Mouse (Mus musculus): Measurements from ENCODE around the gene Gm9747.
A peak's percentile ranks its signal among the peaks of the same experiment; 100 is the strongest.

Gm9747 gene

DNA sequence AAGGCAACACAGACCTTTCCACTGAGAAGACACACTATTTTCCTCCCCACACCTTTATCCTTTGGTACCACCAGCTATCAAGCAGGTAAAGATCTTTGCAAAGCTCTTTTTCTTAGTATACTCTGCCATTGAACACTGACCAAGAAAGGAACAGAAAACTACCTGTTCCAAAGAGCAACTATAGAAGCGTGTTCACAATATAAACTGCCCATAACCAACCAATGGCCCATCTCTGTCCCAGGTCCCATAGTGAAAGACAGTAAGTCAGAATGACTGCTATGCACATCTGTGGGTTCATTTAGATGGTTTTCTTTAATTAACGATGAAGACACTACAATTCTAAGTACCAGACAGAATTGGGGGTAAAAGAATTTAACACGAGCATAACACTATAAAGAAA is at the start of gene Gm9747:
TSS of gene Gm9747 (plus strand) at position 301 of the 400 bp plus-strand sequence.
- no peak for DNase-seq (ENCODE audit: low spot score)

- DNase-seq (ENCODE audit: low spot score) = no peak
These were observed 48.9 kb upstream of the Gm9747 start for GRCm38 (mm10) chr1:82183913-82184442.

DNA sequence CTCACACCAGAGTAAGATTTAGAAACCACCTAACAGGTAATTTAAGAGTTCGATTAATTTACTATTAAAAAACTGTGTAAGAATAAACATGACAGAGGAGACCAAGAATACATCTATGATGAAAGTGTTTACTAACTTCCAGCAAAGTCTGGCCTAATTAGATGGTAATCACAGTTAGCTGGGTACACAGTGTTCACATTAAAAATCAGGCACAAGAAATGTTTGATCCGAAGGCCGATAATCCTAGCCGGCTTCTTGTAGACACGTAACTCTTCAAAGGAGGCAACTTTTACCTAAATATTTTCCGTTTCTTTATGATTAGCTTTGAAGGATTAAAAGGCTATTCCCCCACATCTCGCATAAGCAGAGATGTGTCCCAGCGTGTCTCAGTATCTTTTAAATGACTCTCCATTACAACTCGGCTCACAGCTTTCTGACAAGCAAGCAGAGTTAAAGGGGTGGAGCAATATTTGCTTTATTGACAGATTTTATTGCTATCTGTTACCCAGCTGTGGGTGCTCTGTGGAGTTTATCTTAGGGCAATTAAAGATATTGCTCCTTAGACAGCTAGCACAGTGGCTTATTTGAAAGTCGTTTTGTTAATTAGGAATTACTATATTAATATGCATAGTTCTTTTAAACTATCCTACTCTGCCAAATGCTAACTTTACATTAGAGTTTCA is 44.2 kb upstream of the Gm9747 start:
- no peak for DNase-seq (ENCODE audit: low spot score)

GRCm38 (mm10) chr1:82189516-82189915 is 43.4 kb upstream of the Gm9747 start:
- peak; percentile 55 for DNase-seq (ENCODE audit: low spot score)

DNA sequence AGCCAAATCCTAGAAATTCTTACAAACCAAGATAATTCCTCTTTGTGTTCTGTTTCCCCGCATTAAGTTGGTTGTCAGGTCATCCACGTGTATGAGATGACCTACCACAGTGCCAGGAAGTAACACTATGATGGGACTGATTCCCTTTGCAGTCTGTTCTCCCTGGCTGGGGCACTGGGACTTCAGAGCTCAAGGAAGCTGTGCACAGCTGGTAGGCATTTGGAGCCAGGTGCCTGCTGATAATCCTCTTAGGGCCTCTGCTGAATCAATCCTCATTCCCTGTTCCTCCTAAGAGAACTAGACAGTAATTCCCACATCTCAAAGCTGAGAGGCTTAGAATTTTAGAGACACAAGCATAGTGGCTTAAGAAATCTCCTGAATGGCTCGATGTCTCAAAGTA is 41.3 kb upstream of the Gm9747 start:
- no peak for DNase-seq (ENCODE audit: low spot score)

GRCm38 (mm10) chr1:82199918-82200317 is 33.0 kb upstream of the Gm9747 start:
- no peak for DNase-seq (ENCODE audit: low spot score)

GRCm38 (mm10) chr1:82200636-82201035 is 32.3 kb upstream of the Gm9747 start:
- no peak for DNase-seq (ENCODE audit: low spot score)

- DNase-seq (ENCODE audit: low spot score) = no peak
These were observed 25.4 kb upstream of the Gm9747 start for GRCm38 (mm10) chr1:82207511-82207910.

DNA sequence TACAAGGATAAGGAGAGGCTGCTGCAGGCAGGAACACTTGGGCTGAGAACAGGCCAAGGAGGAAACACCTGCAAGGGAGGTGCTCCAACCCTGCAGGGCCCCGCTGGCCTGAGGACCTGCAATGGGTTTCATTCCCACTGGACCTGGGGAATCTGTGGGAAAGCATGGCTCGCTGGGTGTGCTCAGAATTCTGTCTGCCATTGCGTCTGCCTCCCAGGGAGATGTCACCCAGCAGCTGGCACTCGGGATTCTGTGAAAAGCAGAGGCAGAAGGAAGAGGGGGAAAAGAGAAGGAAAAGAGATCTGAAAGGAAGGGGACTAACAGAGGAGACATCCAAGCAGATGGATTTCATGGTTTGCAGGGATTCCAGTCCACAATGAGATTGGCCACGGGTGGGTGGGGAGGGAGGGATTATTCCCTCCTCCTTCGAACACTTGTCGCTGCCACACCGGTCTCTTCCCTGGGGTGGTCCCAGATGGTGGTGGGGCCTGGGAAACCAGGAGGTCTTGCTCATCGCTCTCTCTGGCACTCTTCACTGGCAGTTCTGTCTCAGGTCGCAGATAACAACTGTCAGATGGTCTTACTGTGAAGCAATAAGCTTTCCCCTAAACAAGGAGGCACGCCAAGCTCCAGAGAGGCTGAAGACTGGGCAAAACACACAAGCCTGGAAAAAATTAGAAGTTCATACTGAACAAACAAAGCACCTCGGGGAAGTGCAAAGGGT is 12.1 kb upstream of the Gm9747 start:
- DNase-seq (ENCODE audit: low spot score) = no peak

GRCm38 (mm10) chr1:82221462-82221861 is 11.4 kb upstream of the Gm9747 start:
- DNase-seq (ENCODE audit: low spot score) = no peak

DNA sequence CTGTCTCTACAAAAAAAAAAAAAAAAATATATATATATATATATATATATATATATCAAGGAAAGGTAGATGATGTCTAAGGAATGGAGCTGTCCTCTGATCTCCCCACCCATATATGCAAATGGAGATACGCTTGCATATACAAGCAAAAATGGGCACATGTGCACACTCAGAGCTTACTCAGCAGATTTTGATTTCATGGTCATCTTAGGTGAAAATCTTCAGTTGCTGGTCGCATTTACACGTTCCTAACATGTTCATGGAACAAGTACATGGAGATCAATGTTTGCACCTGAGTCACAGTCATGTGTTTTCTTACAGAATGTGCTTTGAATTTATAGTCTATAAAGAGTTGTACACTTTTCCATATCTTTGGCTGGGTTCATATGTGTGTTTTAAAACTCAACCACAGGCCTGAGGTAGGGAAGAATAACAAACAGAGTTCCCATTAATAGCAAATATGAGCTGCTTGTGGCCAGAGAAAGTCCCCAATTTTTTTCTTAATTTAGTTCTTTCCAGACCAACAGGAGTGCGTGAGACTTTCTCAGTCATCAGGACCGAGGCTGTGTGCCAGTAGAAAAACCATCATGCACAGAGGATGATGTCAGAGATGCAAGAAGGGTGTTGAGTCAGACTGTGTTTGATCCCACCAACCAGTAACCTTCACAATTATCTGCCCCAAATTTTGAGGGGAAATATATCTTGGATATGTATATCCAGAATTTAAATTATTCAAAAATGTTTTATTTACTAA is 9.7 kb upstream of the Gm9747 start:
- DNase-seq (ENCODE audit: low spot score) = no peak

- no peak for DNase-seq (ENCODE audit: low spot score)
These were observed 4.1 kb upstream of the Gm9747 start for GRCm38 (mm10) chr1:82228841-82229240.

DNA sequence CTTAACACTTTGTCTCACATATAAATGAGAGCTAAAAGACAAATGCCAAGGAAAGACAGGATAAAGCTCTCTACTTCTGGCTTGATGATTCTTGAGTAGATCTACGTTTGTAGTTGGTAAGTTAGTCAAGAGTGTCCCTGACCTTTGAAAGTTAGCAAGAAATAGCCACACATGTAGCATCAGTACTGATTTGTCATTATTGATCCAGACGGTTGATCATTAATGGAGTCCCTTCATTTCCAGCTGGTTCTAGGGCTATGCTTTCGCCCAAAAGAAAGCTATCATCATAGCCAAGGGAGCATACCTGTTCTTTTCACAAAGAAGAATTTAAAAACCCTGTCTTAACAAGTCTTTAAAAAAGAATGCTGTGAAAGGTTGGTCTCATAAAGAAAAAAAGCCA is 1.7 kb downstream of the Gm9747 start:
- DNase-seq (ENCODE audit: low spot score) = no peak

DNA sequence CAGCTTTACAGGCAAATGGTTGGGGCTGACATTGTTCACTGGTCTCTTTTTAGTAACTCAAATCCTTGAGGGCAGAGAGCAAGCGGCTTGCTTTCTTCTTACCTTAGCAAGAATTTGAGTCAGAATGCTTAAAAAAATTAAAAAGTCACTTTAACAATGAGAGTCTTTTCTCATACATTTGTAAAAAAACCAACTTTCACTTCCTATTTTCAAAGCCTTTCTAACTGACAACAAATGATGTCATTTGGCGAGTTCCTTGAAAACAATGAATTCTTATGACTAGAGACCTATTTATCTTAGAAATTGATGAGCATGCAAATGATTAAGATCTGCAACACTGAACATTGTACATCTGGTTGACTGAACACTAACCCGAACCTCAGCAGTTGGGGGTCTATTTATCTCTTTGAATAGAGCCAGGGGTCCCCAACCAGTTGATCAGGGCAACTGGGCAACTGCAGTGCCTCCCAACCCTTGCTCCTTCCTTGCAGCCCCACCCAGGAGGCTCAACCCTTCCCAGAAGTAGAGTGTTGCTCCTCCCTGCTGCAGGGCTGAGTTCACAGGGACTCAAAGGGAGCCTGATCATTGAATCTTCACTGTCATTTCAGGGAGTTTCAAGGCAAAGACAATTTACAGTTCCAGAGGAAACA is 2.7 kb downstream of the Gm9747 start:
- DNase-seq (ENCODE audit: low spot score) = no peak

- DNase-seq (ENCODE audit: low spot score) = no peak
These were observed 5.3 kb downstream of the Gm9747 start for GRCm38 (mm10) chr1:82238245-82238644.

GRCm38 (mm10) chr1:82239409-82240201 is 6.7 kb downstream of the Gm9747 start:
- no peak for DNase-seq (ENCODE audit: low spot score)

DNA sequence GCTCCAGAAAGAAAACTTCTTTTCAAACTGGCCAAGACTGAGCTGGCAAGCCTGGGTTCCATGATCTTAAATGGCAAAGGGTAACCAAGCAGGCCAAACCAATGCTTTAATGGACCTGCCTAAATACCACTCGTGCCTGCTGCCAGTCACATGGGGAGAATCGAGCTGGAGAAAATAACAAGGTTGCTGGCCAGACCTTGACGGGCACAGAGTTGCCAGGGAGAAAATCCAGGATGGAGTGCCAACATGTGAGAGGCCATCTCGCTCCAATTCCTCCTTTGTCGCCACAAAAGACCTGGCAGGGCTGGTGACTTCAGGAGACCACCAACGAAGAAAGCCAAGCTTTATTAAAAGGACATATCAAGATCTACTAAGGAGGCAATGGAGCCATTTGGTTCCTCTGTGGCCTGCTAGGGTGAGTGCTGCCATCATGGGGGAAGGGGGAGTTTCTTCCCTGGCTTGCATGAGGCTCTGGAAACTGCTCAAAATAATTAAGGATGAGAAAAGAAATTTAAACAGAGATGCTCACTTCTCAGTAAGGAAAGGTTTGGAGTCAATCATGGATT is 10.4 kb downstream of the Gm9747 start:
- no peak for DNase-seq (ENCODE audit: low spot score)

GRCm38 (mm10) chr1:82245002-82245401 is 12.1 kb downstream of the Gm9747 start:
- no peak for DNase-seq (ENCODE audit: low spot score)

GRCm38 (mm10) chr1:82247221-82247951 is 14.5 kb downstream of the Gm9747 start:
- no peak for DNase-seq (ENCODE audit: low spot score)

DNA sequence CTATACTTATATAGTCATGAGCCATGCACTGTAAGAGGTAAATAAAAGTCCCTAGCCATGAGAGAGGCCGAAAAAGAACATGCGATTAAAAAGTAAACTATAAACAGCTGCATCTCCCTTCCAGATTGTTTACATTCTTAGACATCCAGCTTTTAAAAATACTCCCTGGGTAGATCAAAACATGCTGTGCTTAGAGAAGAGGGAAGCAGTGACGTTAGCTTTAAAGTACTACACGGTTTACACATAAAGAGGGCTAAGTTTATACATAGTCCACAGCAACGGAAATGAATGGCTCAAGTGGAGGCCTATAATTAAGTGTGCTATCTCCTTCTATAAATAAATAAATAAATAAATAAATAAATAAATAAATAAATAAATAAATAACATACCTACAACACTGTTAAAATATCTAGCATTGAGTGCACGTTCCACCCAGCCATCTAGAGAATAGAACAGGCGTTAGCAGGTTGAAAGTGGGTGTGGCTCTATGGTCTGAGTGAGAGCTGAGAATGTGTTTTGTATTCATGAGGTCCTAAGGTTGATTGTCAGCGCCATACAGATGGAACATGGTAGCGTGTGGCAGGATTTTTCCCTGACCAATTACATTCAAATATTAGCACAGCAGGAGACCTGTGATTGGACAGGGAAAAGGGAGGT is 21.0 kb downstream of the Gm9747 start:
- DNase-seq (ENCODE audit: low spot score) = no peak

Measured in layer of hippocampus, adult 11-12 months (tissue).